ENCODE assay signal across 28 mouse cellular contexts in genomic region chr3:45593561-45593960, GRCm38 (mm10).
A peak's percentile ranks its signal among the peaks of the same experiment; 100 is the strongest.
DNase-seq lines count a peak whose midpoint lies in the region; ATAC-seq lines count a peak whose summit lies in the region.
"Had no signal": no experiment of that assay in that cellular context is flagged by ENCODE, and none has a peak within 500 bp of the region (broad histone marks: within the 10 kb centered on the region; RNA-seq: fewer than 3 reads in every experiment).

No protein-coding gene starts in this region.

- no peak for ATAC-seq in embryonic facial prominence, embryonic 11.5 days (replicated peaks; ENCODE audit: insufficient number of reproducible peaks, low FRiP score, low TSS enrichment, low read depth)
- ATAC-seq in heart, embryonic 12.5 days (ENCODE audit: insufficient number of reproducible peaks, low FRiP score), result no peak
- ATAC-seq: forebrain, embryonic 15.5 days; hindbrain, embryonic 16.5 days; intestine, embryonic 15.5 days; Patski had no signal

- H3K27ac ChIP-seq in embryonic facial prominence, embryonic 11.5 days (replicated peaks; ENCODE audit: low read depth, low read length), result no peak overlapping the region
- H3K27ac ChIP-seq in embryonic facial prominence, embryonic 10.5 days (replicated peaks), result no peak overlapping the region
- H3K27ac ChIP-seq in heart, embryonic 12.5 days (ENCODE audit: poor library complexity, severe bottlenecking), result no peak overlapping the region
- H3K27ac ChIP-seq: embryonic facial prominence, embryonic 13.5 days; forebrain, embryonic 12.5 days; forebrain, embryonic 15.5 days; heart, embryonic 15.5 days; hindbrain, embryonic 10.5 days; hindbrain, embryonic 13.5 days; intestine, embryonic 15.5 days had no signal

- H3K9ac ChIP-seq in embryonic facial prominence, embryonic 11.5 days (replicated peaks; ENCODE audit: low read length), result no peak overlapping the region
- no peak overlapping the region for H3K9ac ChIP-seq in heart, embryonic 12.5 days
- H3K9ac ChIP-seq: embryonic facial prominence, embryonic 13.5 days; forebrain, embryonic 12.5 days; forebrain, embryonic 15.5 days; heart, embryonic 15.5 days; hindbrain, embryonic 13.5 days; intestine, embryonic 15.5 days had no signal

- no peaks in the 10 kb centered on the region for H3K4me1 ChIP-seq in embryonic facial prominence, embryonic 11.5 days (ENCODE audit: control insufficient read depth, insufficient read depth, low read length)
- H3K4me1 ChIP-seq in embryonic facial prominence, embryonic 10.5 days, result no peaks in the 10 kb centered on the region
- H3K4me1 ChIP-seq in heart, embryonic 12.5 days (replicated peaks), result no peaks in the 10 kb centered on the region
- H3K4me1 ChIP-seq: embryonic facial prominence, embryonic 13.5 days; forebrain, embryonic 12.5 days; forebrain, embryonic 15.5 days; heart, embryonic 15.5 days; hindbrain, embryonic 10.5 days; hindbrain, embryonic 13.5 days; intestine, embryonic 15.5 days had no signal

- H3K36me3 ChIP-seq in embryonic facial prominence, embryonic 11.5 days (replicated peaks; ENCODE audit: control insufficient read depth, insufficient read depth, low read depth, low read length), result no peaks in the 10 kb centered on the region
- no peaks in the 10 kb centered on the region for H3K36me3 ChIP-seq in embryonic facial prominence, embryonic 10.5 days (replicated peaks)
- H3K36me3 ChIP-seq in heart, embryonic 12.5 days, result no peaks in the 10 kb centered on the region
- H3K36me3 ChIP-seq: embryonic facial prominence, embryonic 13.5 days; forebrain, embryonic 12.5 days; forebrain, embryonic 15.5 days; heart, embryonic 15.5 days; hindbrain, embryonic 10.5 days; hindbrain, embryonic 13.5 days; intestine, embryonic 15.5 days had no signal

- peak; percentile 54 for DNase-seq in embryonic facial prominence, embryonic 11.5 days (ENCODE audit: low spot score)
- no peak for DNase-seq in embryonic facial prominence, embryonic 10.5 days (ENCODE audit: low spot score)
- peak; percentile 64 for DNase-seq in embryo, embryonic 10 days (ENCODE audit: low spot score)
- peak; percentile 22 for DNase-seq in embryo, embryonic 9.5 days (ENCODE audit: extremely low spot score)
- DNase-seq in cerebellum, postnatal 14 days, result no peak
- DNase-seq: adrenal gland, adult 2 months; adrenal gland, postnatal 14 days; cerebellum, adult 11 months; cerebellum, adult 2 months; cerebellum, adult 9-11 months; cerebellum, postnatal 36 days; gastrocnemius, postnatal 14 days; heart, adult 11 months; heart, postnatal 10 days; heart, postnatal 36 days; kidney, adult 18-20 months had no signal

- no peaks in the 10 kb centered on the region for H3K9me3 ChIP-seq in embryonic facial prominence, embryonic 11.5 days (replicated peaks; ENCODE audit: control insufficient read depth, low read length)
- no peaks in the 10 kb centered on the region for H3K9me3 ChIP-seq in embryonic facial prominence, embryonic 10.5 days
- no peaks in the 10 kb centered on the region for H3K9me3 ChIP-seq in heart, embryonic 12.5 days (replicated peaks)
- H3K9me3 ChIP-seq: embryonic facial prominence, embryonic 13.5 days; forebrain, embryonic 12.5 days; forebrain, embryonic 15.5 days; heart, embryonic 15.5 days; hindbrain, embryonic 10.5 days; hindbrain, embryonic 13.5 days; intestine, embryonic 15.5 days had no signal

- 8% methylated on average over 1 of the region's 1 CpGs for WGBS in embryonic facial prominence, embryonic 11.5 days
- 29% methylated on average over 1 of the region's 1 CpGs for WGBS in embryonic facial prominence, embryonic 10.5 days
- 37% methylated on average over 1 of the region's 1 CpGs for WGBS in heart, embryonic 12.5 days

- H3K4me3 ChIP-seq in embryonic facial prominence, embryonic 11.5 days (ENCODE audit: low read depth, low read length), result no peak overlapping the region
- H3K4me3 ChIP-seq in embryonic facial prominence, embryonic 10.5 days, result no peak overlapping the region
- H3K4me3 ChIP-seq in heart, embryonic 12.5 days, result no peak overlapping the region
- H3K4me3 ChIP-seq: embryonic facial prominence, embryonic 13.5 days; erythroblast, embryonic 14.5 days; forebrain, embryonic 12.5 days; forebrain, embryonic 15.5 days; heart, embryonic 15.5 days; hindbrain, embryonic 10.5 days; hindbrain, embryonic 13.5 days; intestine, embryonic 15.5 days had no signal

- no peak overlapping the region for H3K4me2 ChIP-seq in embryonic facial prominence, embryonic 11.5 days (ENCODE audit: low read depth, low read length)
- H3K4me2 ChIP-seq in heart, embryonic 12.5 days, result no peak overlapping the region
- H3K4me2 ChIP-seq: embryonic facial prominence, embryonic 13.5 days; forebrain, embryonic 12.5 days; forebrain, embryonic 15.5 days; heart, embryonic 11.5 days; heart, embryonic 15.5 days; hindbrain, embryonic 13.5 days; intestine, embryonic 15.5 days had no signal

- H3K27me3 ChIP-seq in embryonic facial prominence, embryonic 11.5 days (ENCODE audit: control insufficient read depth, insufficient read depth, low read length), result no peaks in the 10 kb centered on the region
- no peaks in the 10 kb centered on the region for H3K27me3 ChIP-seq in embryonic facial prominence, embryonic 10.5 days (replicated peaks; ENCODE audit: low read depth, poor library complexity, severe bottlenecking)
- H3K27me3 ChIP-seq in heart, embryonic 12.5 days (replicated peaks), result no peaks in the 10 kb centered on the region
- H3K27me3 ChIP-seq: embryonic facial prominence, embryonic 13.5 days; forebrain, embryonic 12.5 days; forebrain, embryonic 15.5 days; heart, embryonic 15.5 days; hindbrain, embryonic 13.5 days; intestine, embryonic 15.5 days; Patski had no signal

Comparison
In these comparisons a context has a peak if more than half of its experiments do, and no peak if none do; other contexts are left out.
1. DNase-seq: peak in embryonic facial prominence, embryonic 11.5 days (single experiment), embryo, embryonic 10 days (single experiment) and embryo, embryonic 9.5 days (single experiment); none in embryonic facial prominence, embryonic 10.5 days (single experiment) and cerebellum, postnatal 14 days (0 of 2).